9 mouse cellular contexts compared by ENCODE assay signal in the genomic region with DNA sequence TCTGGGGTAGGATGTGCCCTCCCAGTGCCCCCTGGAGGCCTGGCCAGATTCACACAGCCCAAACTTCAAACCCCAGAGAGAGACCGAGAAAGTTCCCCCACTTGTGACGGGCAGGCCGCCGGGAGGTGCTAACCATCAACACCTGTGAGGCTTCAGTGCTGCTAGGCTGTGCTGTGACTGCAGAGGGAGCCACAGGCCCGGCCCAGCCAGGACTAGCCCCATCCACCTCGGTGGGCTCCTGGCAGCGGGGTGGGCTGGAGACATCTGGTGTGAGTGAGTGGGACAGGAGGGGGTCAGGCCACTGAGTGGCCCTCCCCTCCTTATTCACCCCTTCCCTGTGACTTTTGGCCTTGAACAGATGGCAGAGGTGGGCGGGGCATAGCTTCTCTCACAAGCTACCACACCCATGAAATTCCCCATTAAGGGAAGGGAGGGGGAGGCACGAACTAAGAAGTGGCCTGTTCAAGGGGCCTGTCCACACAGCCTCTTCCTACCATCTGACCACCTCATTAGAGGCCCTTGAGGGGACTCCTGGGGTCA.
A peak's percentile ranks its signal among the peaks of the same experiment; 100 is the strongest.
DNase-seq lines count a peak whose midpoint lies in the region; ATAC-seq lines count a peak whose summit lies in the region.
"Had no signal": no experiment of that assay in that cellular context is flagged by ENCODE, and none has a peak within 500 bp of the region (broad histone marks: within the 10 kb centered on the region; RNA-seq: fewer than 3 reads in every experiment).

No protein-coding gene starts in this region.

- H3K36me3 ChIP-seq in forebrain, embryonic 14.5 days (ENCODE audit: control insufficient read depth, insufficient read depth, low read length): no peaks in the 10 kb centered on the region
- H3K36me3 ChIP-seq in hindbrain, embryonic 16.5 days (ENCODE audit: control insufficient read depth, insufficient read depth, low read length): no peaks in the 10 kb centered on the region
- no peaks in the 10 kb centered on the region for H3K36me3 ChIP-seq in liver, embryonic 15.5 days (replicated peaks)
- no peaks in the 10 kb centered on the region for H3K36me3 ChIP-seq in neural tube, embryonic 15.5 days

- peak; percentile 48 for ATAC-seq in forebrain, embryonic 14.5 days
- peak; percentile 41; the same call in 1 of the 2 replicates for ATAC-seq in hindbrain, embryonic 16.5 days
- peak; percentile 35 for ATAC-seq in liver, embryonic 15.5 days (ENCODE audit: insufficient read depth)
- no peak for ATAC-seq in neural tube, embryonic 15.5 days (ENCODE audit: low FRiP score)

- H3K4me3 ChIP-seq in forebrain, embryonic 14.5 days (ENCODE audit: low read depth, low read length): no peak overlapping the region
- no peak overlapping the region for H3K4me3 ChIP-seq in hindbrain, embryonic 16.5 days (ENCODE audit: low read length)
- no peak overlapping the region for H3K4me3 ChIP-seq in liver, embryonic 15.5 days (replicated peaks)
- no peak overlapping the region for H3K4me3 ChIP-seq in neural tube, embryonic 15.5 days (replicated peaks)
- H3K4me3 ChIP-seq: erythroblast, embryonic 14.5 days had no signal

- 0 out of 2 replicates have a peak overlapping the region, but pooled peaks have one; percentile 44 for H3K27ac ChIP-seq in forebrain, embryonic 14.5 days (ENCODE audit: low read depth, low read length)
- H3K27ac ChIP-seq in hindbrain, embryonic 16.5 days (ENCODE audit: low read depth, low read length): no peak overlapping the region; the same call in 1 of the 2 replicates
- no peak overlapping the region for H3K27ac ChIP-seq in liver, embryonic 15.5 days (replicated peaks)
- H3K27ac ChIP-seq in neural tube, embryonic 15.5 days (replicated peaks): 0 out of 2 replicates have a peak overlapping the region, but pooled peaks have one; percentile 15

- no peaks in the 10 kb centered on the region for H3K9me3 ChIP-seq in forebrain, embryonic 14.5 days (replicated peaks; ENCODE audit: control insufficient read depth, low read length)
- H3K9me3 ChIP-seq in hindbrain, embryonic 16.5 days (ENCODE audit: control insufficient read depth, low read length): no peaks in the 10 kb centered on the region
- H3K9me3 ChIP-seq in liver, embryonic 15.5 days (replicated peaks): no peaks in the 10 kb centered on the region
- no peaks in the 10 kb centered on the region for H3K9me3 ChIP-seq in neural tube, embryonic 15.5 days (replicated peaks)

- H3K9ac ChIP-seq in forebrain, embryonic 14.5 days (ENCODE audit: low read length): no peak overlapping the region
- H3K9ac ChIP-seq in hindbrain, embryonic 16.5 days (ENCODE audit: low read depth, low read length): no peak overlapping the region
- no peak overlapping the region for H3K9ac ChIP-seq in liver, embryonic 15.5 days
- H3K9ac ChIP-seq in neural tube, embryonic 15.5 days (replicated peaks): no peak overlapping the region

- H3K4me2 ChIP-seq in forebrain, embryonic 14.5 days (ENCODE audit: low read length): no peak overlapping the region
- H3K4me2 ChIP-seq in hindbrain, embryonic 16.5 days (ENCODE audit: low read length): no peak overlapping the region
- peak overlapping the region; percentile 36; the same call in 1 of the 2 replicates for H3K4me2 ChIP-seq in liver, embryonic 15.5 days
- no peak overlapping the region for H3K4me2 ChIP-seq in neural tube, embryonic 15.5 days

- peak; percentile 68 to 71 for DNase-seq in B cell, adult 2 months
- DNase-seq in R1 (ENCODE audit: low read depth, low spot score): peak; percentile 83
- peak; percentile 65 for DNase-seq in forebrain, embryonic 14.5 days (ENCODE audit: low spot score)
- no peak for DNase-seq in Muller cell, postnatal 12 days (ENCODE audit: inconsistent ontology term)
- DNase-seq in left cerebral cortex, adult 11 months (ENCODE audit: low spot score): no peak

- 17% methylated on average over 9 of the region's 9 CpGs for WGBS in forebrain, embryonic 14.5 days
- 9% methylated on average over 9 of the region's 9 CpGs for WGBS in hindbrain, embryonic 16.5 days
- 20% methylated on average over 9 of the region's 9 CpGs for WGBS in liver, embryonic 15.5 days (ENCODE audit: insufficient replicate concordance)
- 16% methylated on average over 9 of the region's 9 CpGs for WGBS in neural tube, embryonic 15.5 days

- H3K4me1 ChIP-seq in forebrain, embryonic 14.5 days (ENCODE audit: control insufficient read depth, insufficient read depth, low read length): peaks cover 59% of the 10 kb centered on the region
- peaks cover 41% of the 10 kb centered on the region for H3K4me1 ChIP-seq in hindbrain, embryonic 16.5 days (ENCODE audit: control insufficient read depth, insufficient read depth, low read depth, low read length)
- H3K4me1 ChIP-seq in liver, embryonic 15.5 days (replicated peaks): peaks cover 65% of the 10 kb centered on the region
- H3K4me1 ChIP-seq in neural tube, embryonic 15.5 days: peaks cover 57% of the 10 kb centered on the region

- H3K27me3 ChIP-seq in forebrain, embryonic 14.5 days (replicated peaks; ENCODE audit: control insufficient read depth, insufficient read depth, low read length): no peaks in the 10 kb centered on the region
- no peaks in the 10 kb centered on the region for H3K27me3 ChIP-seq in hindbrain, embryonic 16.5 days (replicated peaks; ENCODE audit: control insufficient read depth, insufficient read depth, low read length)
- peaks cover 21% of the 10 kb centered on the region for H3K27me3 ChIP-seq in liver, embryonic 15.5 days
- 0 out of 2 replicates have a peak, but pooled peaks cover 5% of the 10 kb centered on the region for H3K27me3 ChIP-seq in neural tube, embryonic 15.5 days (replicated peaks)

Comparison
In these comparisons a context has a peak if more than half of its experiments do, and no peak if none do; other contexts are left out.
1. DNase-seq: peak in B cell, adult 2 months (2 of 2), R1 (single experiment) and forebrain, embryonic 14.5 days (single experiment); none in Muller cell, postnatal 12 days (single experiment) and left cerebral cortex, adult 11 months (single experiment).
2. H3K27ac ChIP-seq: peak in forebrain, embryonic 14.5 days (single experiment) and neural tube, embryonic 15.5 days (single experiment); none in hindbrain, embryonic 16.5 days (single experiment) and liver, embryonic 15.5 days (single experiment).